Mouse (Mus musculus): ENCODE results near the gene Myof.

Gene Myof

GRCm38 (mm10) chr19:38000990-38001389, 42.4 kb downstream of the Myof start:
- DNase-seq: no peak

DNA sequence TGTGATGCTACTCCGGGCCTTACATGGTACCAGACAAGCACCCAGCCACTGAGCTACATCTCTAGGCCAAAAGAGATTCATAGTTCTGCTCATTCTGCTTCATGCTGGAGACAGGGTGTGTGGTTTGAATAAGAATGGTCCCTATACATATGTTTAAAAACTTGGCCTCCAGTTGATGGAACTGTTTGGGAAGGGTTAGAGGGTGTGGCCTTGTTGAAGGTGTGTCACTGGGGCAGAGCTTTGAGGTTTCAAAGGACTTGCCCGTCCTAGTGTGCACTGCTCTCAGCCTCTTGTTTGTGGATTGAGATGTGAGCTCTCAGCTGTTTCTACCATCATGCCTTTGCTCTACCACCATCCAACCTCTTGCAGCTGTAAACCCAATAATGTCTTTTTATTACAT, 43.4 kb downstream of the Myof start:
- no peak for DNase-seq

- DNase-seq: no peak
Observed at GRCm38 (mm10) chr19:37994301-37994700, 49.1 kb downstream of the Myof start.

GRCm38 (mm10) chr19:37992184-37992554, 51.2 kb downstream of the Myof start:
- DNase-seq: no peak

- peak; percentile 33 for DNase-seq
Observed at GRCm38 (mm10) chr19:37991399-37992183, 51.8 kb downstream of the Myof start.

GRCm38 (mm10) chr19:37989971-37990370, 53.4 kb downstream of the Myof start:
- DNase-seq: no peak

DNA sequence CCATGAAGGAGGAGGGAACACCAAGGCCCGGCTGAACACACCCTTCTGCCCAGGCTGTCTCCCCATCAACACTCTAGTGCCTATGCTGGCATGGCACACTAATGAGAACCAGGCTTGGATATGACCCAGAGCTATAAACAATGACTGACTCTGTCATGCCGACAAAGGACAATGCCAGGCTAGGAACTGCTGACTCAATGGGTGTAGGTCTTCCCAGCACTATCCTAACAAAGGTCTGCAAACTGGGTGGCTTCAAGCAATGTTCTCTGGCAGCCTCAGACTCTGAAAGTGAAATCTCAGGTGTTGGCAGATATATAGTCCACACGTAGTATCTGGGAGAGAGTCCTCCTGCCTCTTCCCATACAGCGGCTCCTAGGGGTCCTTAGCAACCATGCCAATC, 55.2 kb downstream of the Myof start:
- DNase-seq: no peak

DNA sequence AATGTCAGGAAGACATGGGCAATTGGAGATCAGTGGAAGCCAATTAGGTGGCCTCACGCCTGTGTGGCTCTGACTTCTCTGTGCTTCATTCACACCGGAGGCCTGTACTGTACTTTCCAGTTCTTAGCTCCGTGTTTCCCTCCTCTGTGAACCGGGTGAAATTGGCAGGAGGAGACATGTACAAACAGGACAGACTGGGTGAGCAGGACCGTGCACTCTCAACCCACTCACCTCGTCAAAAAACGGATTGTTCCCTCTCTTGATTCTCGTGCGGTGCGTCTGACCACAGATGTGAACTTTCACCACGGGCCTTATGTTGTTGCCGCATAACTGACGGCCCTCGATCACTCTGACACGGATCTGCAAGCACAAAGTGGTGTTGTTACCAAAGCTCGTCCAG, 57.6 kb downstream of the Myof start:
- DNase-seq: no peak

DNA sequence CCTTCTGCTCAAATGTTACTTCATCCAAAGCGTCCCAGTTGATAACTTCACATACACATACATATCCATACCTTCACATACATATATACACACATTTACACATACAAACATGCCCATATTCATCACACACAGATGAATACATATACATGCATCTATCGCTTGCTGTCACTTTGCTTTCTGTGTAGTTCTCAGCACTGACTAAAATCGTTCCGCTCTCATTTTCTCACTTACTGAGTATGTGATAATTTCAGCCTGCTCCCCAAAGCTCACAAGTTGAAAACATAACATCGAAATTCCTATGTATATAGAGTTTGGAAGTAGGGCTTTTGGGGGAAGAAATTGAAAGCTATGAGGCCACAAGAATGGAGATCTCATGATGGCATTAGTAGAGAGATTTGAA, 67.4 kb downstream of the Myof start:
- DNase-seq: no peak

GRCm38 (mm10) chr19:37970571-37970970, 72.8 kb downstream of the Myof start:
- DNase-seq: no peak

DNA sequence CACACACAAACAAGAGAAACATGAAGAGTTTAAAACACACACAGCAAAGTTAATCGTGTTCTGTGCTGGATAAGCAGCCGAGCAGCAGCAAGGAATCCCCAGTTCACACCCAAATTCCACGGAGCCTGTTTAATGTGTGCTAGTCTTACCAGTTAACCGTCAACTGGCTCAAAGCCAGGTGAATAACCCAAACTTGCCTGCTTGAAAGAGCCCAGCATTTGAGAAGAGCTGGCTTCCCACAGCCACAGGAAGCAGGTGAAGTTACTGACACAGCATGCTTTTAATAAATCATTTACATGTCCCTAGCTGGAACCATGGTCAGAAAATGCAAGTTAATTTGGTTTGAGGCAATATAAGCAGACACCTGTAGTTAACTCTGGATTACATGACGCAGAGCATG, 73.4 kb downstream of the Myof start:
- DNase-seq: no peak

GRCm38 (mm10) chr19:37965828-37966227, 77.5 kb downstream of the Myof start:
- DNase-seq: no peak

- no peak for DNase-seq
Observed at GRCm38 (mm10) chr19:37963421-37963820, 80.0 kb downstream of the Myof start.

DNA sequence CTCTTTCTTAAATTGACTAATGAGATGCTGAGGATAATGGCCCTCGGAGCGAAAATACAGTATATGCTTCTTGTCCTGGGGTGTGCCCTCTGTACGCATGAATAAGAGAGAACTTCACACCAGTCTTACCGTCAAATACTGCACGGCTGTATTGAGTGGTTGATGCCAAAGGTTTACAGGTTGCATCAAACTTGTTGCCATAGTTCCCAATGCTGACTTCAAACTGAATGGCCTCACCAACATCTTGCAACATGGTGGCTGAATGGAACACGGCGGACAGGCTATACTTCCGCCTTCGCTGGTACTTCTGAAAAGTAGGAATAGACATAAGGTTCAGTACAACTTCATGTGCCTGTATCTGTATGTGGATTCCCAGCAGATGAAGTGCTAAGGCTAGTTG, 82.6 kb downstream of the Myof start:
- DNase-seq: no peak

DNA sequence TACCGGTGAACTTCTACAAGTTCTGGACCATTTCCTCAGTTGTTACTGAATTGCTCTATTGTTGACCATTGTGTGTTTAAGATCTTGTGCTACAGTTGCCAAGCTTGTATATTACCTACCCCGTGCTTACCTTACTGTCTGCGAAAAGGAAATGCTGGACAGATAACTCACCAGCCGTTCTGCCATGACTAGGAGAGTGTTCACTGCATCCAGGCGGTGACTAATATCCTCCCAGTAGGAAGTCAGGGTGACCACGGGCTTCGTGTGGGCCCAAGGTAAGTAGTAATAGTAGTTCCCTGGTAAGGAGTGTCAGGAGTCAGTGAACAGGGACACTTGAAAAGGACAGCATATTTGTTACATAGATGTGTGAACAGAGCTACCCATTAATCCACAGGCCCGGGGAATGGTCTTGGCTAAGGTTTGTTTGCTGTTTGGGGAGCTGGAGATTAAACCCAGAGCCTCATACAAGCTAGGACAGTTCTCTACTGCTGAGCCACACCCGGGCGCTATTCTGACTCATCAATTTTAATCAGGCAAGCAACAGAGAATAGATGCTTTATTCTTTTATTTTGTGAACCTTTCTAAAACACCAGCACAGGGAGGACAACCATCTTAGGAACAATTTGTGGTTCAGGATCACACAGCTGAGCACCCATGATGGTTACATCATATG, 83.7 kb downstream of the Myof start:
- no peak for DNase-seq

GRCm38 (mm10) chr19:37959076-37959475, 84.3 kb downstream of the Myof start:
- no peak for DNase-seq

- no peak for DNase-seq
Observed at GRCm38 (mm10) chr19:37957256-37957655, 86.1 kb downstream of the Myof start.

DNA sequence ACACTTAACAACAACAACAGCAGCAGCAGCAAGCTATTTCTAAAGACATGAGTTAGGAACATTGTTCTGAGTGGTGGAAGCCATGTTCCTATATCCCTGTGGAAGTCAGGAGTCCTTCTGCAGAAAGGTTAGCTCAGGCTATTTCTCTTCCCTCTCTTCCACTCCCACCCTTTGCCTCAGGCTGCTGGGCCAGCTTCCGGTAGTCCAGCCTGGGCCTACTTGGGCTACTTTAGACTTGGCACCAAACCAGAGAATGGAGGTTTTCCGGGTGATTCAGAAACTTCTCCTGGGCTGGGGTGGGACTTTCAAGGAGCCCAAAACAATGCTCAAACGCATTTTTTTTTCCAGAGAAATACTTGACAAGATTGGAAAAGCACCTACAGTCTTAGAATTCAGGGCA, 87.4 kb downstream of the Myof start:
- no peak for DNase-seq

GRCm38 (mm10) chr19:37955425-37956001, 87.9 kb downstream of the Myof start:
- DNase-seq: peak; percentile 82

GRCm38 (mm10) chr19:37954772-37955171, 88.6 kb downstream of the Myof start:
- no peak for DNase-seq

- DNase-seq: no peak
Observed at GRCm38 (mm10) chr19:37954236-37954635, 89.1 kb downstream of the Myof start.

DNA sequence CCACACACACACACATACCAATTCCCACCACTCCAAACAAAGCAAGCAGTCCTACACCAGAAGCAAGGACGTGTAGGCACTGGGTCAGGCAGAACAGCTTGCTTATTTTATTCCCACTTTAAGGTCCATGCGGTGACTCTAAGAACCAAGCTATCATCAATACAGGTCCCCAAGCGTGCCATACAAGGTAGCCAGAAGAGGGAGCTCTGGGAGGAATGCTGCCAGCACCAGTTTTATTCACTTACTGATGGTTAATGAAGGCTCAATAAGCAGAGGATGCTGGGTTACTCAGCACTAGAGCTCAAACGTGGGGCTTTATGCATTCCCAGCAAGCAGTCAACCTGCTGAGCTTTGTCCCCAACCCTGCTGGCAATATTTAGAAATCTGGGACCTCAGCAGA, 96.7 kb downstream of the Myof start:
- DNase-seq: peak; percentile 53

GRCm38 (mm10) chr19:37946053-37946452, 97.3 kb downstream of the Myof start:
- DNase-seq: no peak

GRCm38 (mm10) chr19:37939203-37939602, 104.2 kb downstream of the Myof start:
- DNase-seq: no peak
